Mouse (Mus musculus): Measurements from ENCODE around the gene Cemip2. TPM values are rescaled to one million over a fixed set of nuclear protein-coding genes. Genes with fewer than 3 reads are reported as not detected.

Cemip2 gene
- polyA plus RNA-seq, 1 experiment from 2014 or later = 57.1 TPM

GRCm38 (mm10) chr19:21816260-21816659 lies 38.1 kb downstream of the Cemip2 start:
- WGBS = 96% methylated on average over 4 of the region's 4 CpGs
- Histone ChIP-seq H3K4me1 (ENCODE audit: control insufficient read depth in 2 of 2, insufficient read depth in 2 of 2, low read length in 2 of 2) (peaks cover 7 to 22% of the 10 kb centered on the region in 2 experiments), H3K4me2 (ENCODE audit: low read length) (no peak overlapping the region), H3K27me3 (ENCODE audit: control insufficient read depth, insufficient read depth, low read length) (no peaks in the 10 kb centered on the region), H3K27ac (replicated peaks in 1 of 2; ENCODE audit: control insufficient read depth in 1 of 2, insufficient read depth in 1 of 2, low read depth in 2 of 2, low read length in 2 of 2) (no peak overlapping the region), H3K36me3 (ENCODE audit: control insufficient read depth, insufficient read depth, low read length) (peaks cover 86% of the 10 kb centered on the region), H3K9me3 (ENCODE audit: control insufficient read depth, low read length) (no peaks in the 10 kb centered on the region), H3K4me3 (ENCODE audit: control insufficient read depth in 1 of 2, insufficient read depth in 1 of 2, low read depth in 1 of 2, low read length in 2 of 2) (no peak overlapping the region), H3K9ac (ENCODE audit: low read length) (no peak overlapping the region)
- no peak for ATAC-seq (ENCODE audit: insufficient number of reproducible peaks, insufficient read depth, low FRiP score, low read depth)

- Histone ChIP-seq H3K36me3 (ENCODE audit: control insufficient read depth, insufficient read depth, low read length) (peaks cover 76% of the 10 kb centered on the region), H3K4me2 (ENCODE audit: low read length) (no peak overlapping the region), H3K4me3 (ENCODE audit: control insufficient read depth in 1 of 2, insufficient read depth in 1 of 2, low read depth in 1 of 2, low read length in 2 of 2) (no peak overlapping the region), H3K4me1 (ENCODE audit: control insufficient read depth in 2 of 2, insufficient read depth in 2 of 2, low read length in 2 of 2) (peaks cover 12 to 30% of the 10 kb centered on the region in 2 experiments), H3K27ac (replicated peaks in 1 of 2; ENCODE audit: control insufficient read depth in 1 of 2, insufficient read depth in 1 of 2, low read depth in 2 of 2, low read length in 2 of 2) (no peak overlapping the region; a peak in 1 of 4 replicates), H3K9me3 (ENCODE audit: control insufficient read depth, low read length) (no peaks in the 10 kb centered on the region), H3K9ac (ENCODE audit: low read length) (no peak overlapping the region), H3K27me3 (ENCODE audit: control insufficient read depth, insufficient read depth, low read length) (no peaks in the 10 kb centered on the region)
- 89% methylated on average over 14 of the region's 14 CpGs for WGBS
- no peak for ATAC-seq (ENCODE audit: insufficient number of reproducible peaks, insufficient read depth, low FRiP score, low read depth)
These were observed 40.0 kb downstream of the Cemip2 start for GRCm38 (mm10) chr19:21818021-21818725.

GRCm38 (mm10) chr19:21819585-21819984 lies 41.4 kb downstream of the Cemip2 start:
- Histone ChIP-seq H3K27me3 (ENCODE audit: control insufficient read depth, insufficient read depth, low read length) (no peaks in the 10 kb centered on the region), H3K36me3 (ENCODE audit: control insufficient read depth, insufficient read depth, low read length) (peaks cover 73% of the 10 kb centered on the region), H3K27ac (replicated peaks in 1 of 2; ENCODE audit: control insufficient read depth in 1 of 2, insufficient read depth in 1 of 2, low read depth in 2 of 2, low read length in 2 of 2) (peak overlapping the region; percentile 61 to 71), H3K4me3 (ENCODE audit: control insufficient read depth in 1 of 2, insufficient read depth in 1 of 2, low read depth in 1 of 2, low read length in 2 of 2) (no peak overlapping the region), H3K4me1 (ENCODE audit: control insufficient read depth in 2 of 2, insufficient read depth in 2 of 2, low read length in 2 of 2) (peaks cover 12 to 34% of the 10 kb centered on the region in 2 experiments), H3K9me3 (ENCODE audit: control insufficient read depth, low read length) (no peaks in the 10 kb centered on the region), H3K9ac (ENCODE audit: low read length) (no peak overlapping the region), H3K4me2 (ENCODE audit: low read length) (no peak overlapping the region)
- ATAC-seq (ENCODE audit: insufficient number of reproducible peaks, insufficient read depth, low FRiP score, low read depth) = no peak; the same call in 1 of the 2 replicates
- WGBS = 12% methylated on average over 5 of the region's 5 CpGs

GRCm38 (mm10) chr19:21820126-21820525 lies 42.0 kb downstream of the Cemip2 start:
- no peaks in the 10 kb centered on the region for H3K9me3 ChIP-seq (ENCODE audit: control insufficient read depth, low read length)
- WGBS = 38% methylated on average over 4 of the region's 4 CpGs
- no peak for ATAC-seq (ENCODE audit: insufficient number of reproducible peaks, insufficient read depth, low FRiP score, low read depth)
- H3K4me2 ChIP-seq (ENCODE audit: low read length) = no peak overlapping the region
- no peak overlapping the region for H3K9ac ChIP-seq (ENCODE audit: low read length)
- H3K4me3 ChIP-seq (ENCODE audit: control insufficient read depth in 1 of 2, insufficient read depth in 1 of 2, low read depth in 1 of 2, low read length in 2 of 2) = no peak overlapping the region
- peaks cover 73% of the 10 kb centered on the region for H3K36me3 ChIP-seq (ENCODE audit: control insufficient read depth, insufficient read depth, low read length)
- peak overlapping the region in 1 of 2 experiments; percentile 71; a peak in 2 of 4 replicates for H3K27ac ChIP-seq (replicated peaks in 1 of 2; ENCODE audit: control insufficient read depth in 1 of 2, insufficient read depth in 1 of 2, low read depth in 2 of 2, low read length in 2 of 2)
- peaks cover 12 to 34% of the 10 kb centered on the region in 2 experiments for H3K4me1 ChIP-seq (ENCODE audit: control insufficient read depth in 2 of 2, insufficient read depth in 2 of 2, low read length in 2 of 2)
- H3K27me3 ChIP-seq (ENCODE audit: control insufficient read depth, insufficient read depth, low read length) = no peaks in the 10 kb centered on the region

GRCm38 (mm10) chr19:21821877-21822276 lies 43.7 kb downstream of the Cemip2 start:
- Histone ChIP-seq H3K4me2 (ENCODE audit: low read length) (no peak overlapping the region), H3K9ac (ENCODE audit: low read length) (no peak overlapping the region), H3K36me3 (ENCODE audit: control insufficient read depth, insufficient read depth, low read length) (peaks cover 73% of the 10 kb centered on the region), H3K4me3 (ENCODE audit: control insufficient read depth in 1 of 2, insufficient read depth in 1 of 2, low read depth in 1 of 2, low read length in 2 of 2) (no peak overlapping the region), H3K27ac (replicated peaks in 1 of 2; ENCODE audit: control insufficient read depth in 1 of 2, insufficient read depth in 1 of 2, low read depth in 2 of 2, low read length in 2 of 2) (peak overlapping the region in 1 of 2 experiments; percentile 45; a peak in 1 of 4 replicates), H3K9me3 (ENCODE audit: control insufficient read depth, low read length) (no peaks in the 10 kb centered on the region), H3K27me3 (ENCODE audit: control insufficient read depth, insufficient read depth, low read length) (no peaks in the 10 kb centered on the region), H3K4me1 (ENCODE audit: control insufficient read depth in 2 of 2, insufficient read depth in 2 of 2, low read length in 2 of 2) (peaks cover 12 to 34% of the 10 kb centered on the region in 2 experiments)
- peak; percentile 66 for ATAC-seq (ENCODE audit: insufficient number of reproducible peaks, insufficient read depth, low FRiP score, low read depth)
- 53% methylated on average over 6 of the region's 6 CpGs for WGBS

GRCm38 (mm10) chr19:21824146-21824545 lies 46.0 kb downstream of the Cemip2 start:
- no peaks in the 10 kb centered on the region for H3K27me3 ChIP-seq (ENCODE audit: control insufficient read depth, insufficient read depth, low read length)
- peaks cover 73% of the 10 kb centered on the region for H3K36me3 ChIP-seq (ENCODE audit: control insufficient read depth, insufficient read depth, low read length)
- H3K9ac ChIP-seq (ENCODE audit: low read length) = no peak overlapping the region
- no peak for ATAC-seq (ENCODE audit: insufficient number of reproducible peaks, insufficient read depth, low FRiP score, low read depth)
- no peaks in the 10 kb centered on the region for H3K9me3 ChIP-seq (ENCODE audit: control insufficient read depth, low read length)
- no peak overlapping the region for H3K4me3 ChIP-seq (ENCODE audit: control insufficient read depth in 1 of 2, insufficient read depth in 1 of 2, low read depth in 1 of 2, low read length in 2 of 2)
- peaks cover 10 to 36% of the 10 kb centered on the region in 2 experiments for H3K4me1 ChIP-seq (ENCODE audit: control insufficient read depth in 2 of 2, insufficient read depth in 2 of 2, low read length in 2 of 2)
- no peak overlapping the region for H3K27ac ChIP-seq (replicated peaks in 1 of 2; ENCODE audit: control insufficient read depth in 1 of 2, insufficient read depth in 1 of 2, low read depth in 2 of 2, low read length in 2 of 2)
- no peak overlapping the region for H3K4me2 ChIP-seq (ENCODE audit: low read length)
- WGBS = 73% methylated on average over 5 of the region's 5 CpGs

GRCm38 (mm10) chr19:21825128-21825885 lies 47.2 kb downstream of the Cemip2 start:
- peaks cover 7 to 25% of the 10 kb centered on the region in 2 experiments for H3K4me1 ChIP-seq (ENCODE audit: control insufficient read depth in 2 of 2, insufficient read depth in 2 of 2, low read length in 2 of 2)
- WGBS = 85% methylated on average over 4 of the region's 4 CpGs
- H3K27ac ChIP-seq (replicated peaks in 1 of 2; ENCODE audit: control insufficient read depth in 1 of 2, insufficient read depth in 1 of 2, low read depth in 2 of 2, low read length in 2 of 2) = no peak overlapping the region
- no peak overlapping the region for H3K4me2 ChIP-seq (ENCODE audit: low read length)
- no peak overlapping the region for H3K9ac ChIP-seq (ENCODE audit: low read length)
- H3K4me3 ChIP-seq (ENCODE audit: control insufficient read depth in 1 of 2, insufficient read depth in 1 of 2, low read depth in 1 of 2, low read length in 2 of 2) = no peak overlapping the region
- H3K27me3 ChIP-seq (ENCODE audit: control insufficient read depth, insufficient read depth, low read length) = no peaks in the 10 kb centered on the region
- H3K9me3 ChIP-seq (ENCODE audit: control insufficient read depth, low read length) = no peaks in the 10 kb centered on the region
- H3K36me3 ChIP-seq (ENCODE audit: control insufficient read depth, insufficient read depth, low read length) = peaks cover 79% of the 10 kb centered on the region
- no peak for ATAC-seq (ENCODE audit: insufficient number of reproducible peaks, insufficient read depth, low FRiP score, low read depth)
